12 mouse cellular contexts compared by ENCODE assay signal in the genomic region with DNA sequence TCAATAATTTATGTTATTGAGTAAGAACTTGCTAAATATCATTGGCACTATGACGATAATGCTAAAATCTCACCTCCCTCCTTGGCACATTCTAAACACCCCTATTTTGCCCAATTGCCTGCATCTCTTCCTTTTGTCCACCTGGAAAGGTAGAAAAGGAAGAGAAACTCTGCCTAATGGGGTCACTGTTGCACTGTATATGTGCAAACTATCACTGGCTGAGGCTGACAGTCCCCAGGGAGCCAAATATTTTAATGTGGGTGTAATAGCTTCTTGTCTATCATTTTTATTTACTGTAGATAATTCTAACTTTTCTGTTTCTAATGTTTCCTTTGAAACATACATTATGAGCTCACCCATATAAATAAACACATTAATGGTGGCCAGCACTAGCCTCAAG.
A peak's percentile ranks its signal among the peaks of the same experiment; 100 is the strongest.
DNase-seq lines count a peak whose midpoint lies in the region; ATAC-seq and TF ChIP-seq lines count a peak whose summit lies in the region.
"Had no signal": no experiment of that assay in that cellular context is flagged by ENCODE, and none has a peak within 500 bp of the region (broad histone marks: within the 10 kb centered on the region; RNA-seq: fewer than 3 reads in every experiment).

No protein-coding gene starts in this region.

- H3K36me3 ChIP-seq in embryonic facial prominence, embryonic 14.5 days (ENCODE audit: control insufficient read depth, insufficient read depth, low read length), result no peaks in the 10 kb centered on the region
- no peaks in the 10 kb centered on the region for H3K36me3 ChIP-seq in embryonic facial prominence, embryonic 10.5 days (replicated peaks)
- no peaks in the 10 kb centered on the region for H3K36me3 ChIP-seq in forebrain, embryonic 13.5 days (ENCODE audit: poor library complexity, severe bottlenecking)
- H3K36me3 ChIP-seq: liver, embryonic 15.5 days had no signal

- ATAC-seq in embryonic facial prominence, embryonic 14.5 days (ENCODE audit: low read depth), result no peak
- ATAC-seq in forebrain, embryonic 13.5 days, result peak; percentile 52; the same call in 1 of the 2 replicates
- ATAC-seq: inflammation-experienced regulatory T-cells, adult 6 months had no signal

- DNase-seq in embryonic facial prominence, embryonic 14.5 days (ENCODE audit: low spot score), result peak; percentile 38
- DNase-seq in embryonic facial prominence, embryonic 10.5 days (ENCODE audit: low spot score), result no peak
- peak in 1 of 2 experiments; percentile 10 for DNase-seq in layer of hippocampus, adult 2 months (ENCODE audit: low spot score in 2 of 2)
- DNase-seq in layer of hippocampus, postnatal 25 days (ENCODE audit: extremely low spot score in 1 of 2, low spot score in 1 of 2), result no peak
- DNase-seq in kidney, postnatal 36 days, result peak; percentile 19 to 34
- DNase-seq in frontal cortex, adult 2 months (ENCODE audit: extremely low spot score in 1 of 2, low spot score in 1 of 2), result no peak
- DNase-seq in urinary bladder, postnatal 4 days (ENCODE audit: low spot score in 2 of 2), result no peak
- DNase-seq: thymus, adult 18-20 months had no signal

- H3K27ac ChIP-seq in embryonic facial prominence, embryonic 14.5 days (replicated peaks; ENCODE audit: low read depth, low read length), result no peak overlapping the region
- no peak overlapping the region for H3K27ac ChIP-seq in embryonic facial prominence, embryonic 10.5 days (replicated peaks)
- peak overlapping the region; percentile 54 for H3K27ac ChIP-seq in layer of hippocampus, adult 2 months
- H3K27ac ChIP-seq in forebrain, embryonic 13.5 days, result no peak overlapping the region
- H3K27ac ChIP-seq: liver, embryonic 15.5 days had no signal

- no peaks in the 10 kb centered on the region for H3K9me3 ChIP-seq in embryonic facial prominence, embryonic 14.5 days (ENCODE audit: control insufficient read depth, low read length)
- H3K9me3 ChIP-seq in embryonic facial prominence, embryonic 10.5 days, result no peaks in the 10 kb centered on the region
- no peaks in the 10 kb centered on the region for H3K9me3 ChIP-seq in forebrain, embryonic 13.5 days (replicated peaks)
- H3K9me3 ChIP-seq: liver, embryonic 15.5 days; megakaryocyte, embryonic 14.5 days had no signal

- no peak overlapping the region for H3K9ac ChIP-seq in embryonic facial prominence, embryonic 14.5 days (ENCODE audit: low read depth, low read length)
- H3K9ac ChIP-seq in forebrain, embryonic 13.5 days, result no peak overlapping the region
- H3K9ac ChIP-seq: liver, embryonic 15.5 days had no signal

- H3K4me3 ChIP-seq in embryonic facial prominence, embryonic 14.5 days (ENCODE audit: low read depth, low read length), result no peak overlapping the region
- no peak overlapping the region for H3K4me3 ChIP-seq in embryonic facial prominence, embryonic 10.5 days
- no peak overlapping the region for H3K4me3 ChIP-seq in layer of hippocampus, adult 2 months
- H3K4me3 ChIP-seq in forebrain, embryonic 13.5 days, result no peak overlapping the region
- H3K4me3 ChIP-seq: liver, embryonic 15.5 days; megakaryocyte, embryonic 14.5 days had no signal

- H3K27me3 ChIP-seq in embryonic facial prominence, embryonic 14.5 days (replicated peaks; ENCODE audit: control insufficient read depth, insufficient read depth, low read length), result no peaks in the 10 kb centered on the region
- H3K27me3 ChIP-seq in embryonic facial prominence, embryonic 10.5 days (replicated peaks; ENCODE audit: low read depth, poor library complexity, severe bottlenecking), result no peaks in the 10 kb centered on the region
- H3K27me3 ChIP-seq in forebrain, embryonic 13.5 days, result no peaks in the 10 kb centered on the region
- H3K27me3 ChIP-seq: liver, embryonic 15.5 days; megakaryocyte, embryonic 14.5 days had no signal

- H3K4me2 ChIP-seq in embryonic facial prominence, embryonic 14.5 days (ENCODE audit: low read depth, low read length), result no peak overlapping the region
- H3K4me2 ChIP-seq in forebrain, embryonic 13.5 days, result no peak overlapping the region
- H3K4me2 ChIP-seq: liver, embryonic 15.5 days had no signal

- 79% methylated on average over 1 of the region's 1 CpGs for WGBS in embryonic facial prominence, embryonic 14.5 days
- WGBS in embryonic facial prominence, embryonic 10.5 days, result 89% methylated on average over 1 of the region's 1 CpGs
- 82% methylated on average over 1 of the region's 1 CpGs for WGBS in forebrain, embryonic 13.5 days

- H3K4me1 ChIP-seq in embryonic facial prominence, embryonic 14.5 days (ENCODE audit: control insufficient read depth, insufficient read depth, low read length), result no peaks in the 10 kb centered on the region
- no peaks in the 10 kb centered on the region for H3K4me1 ChIP-seq in embryonic facial prominence, embryonic 10.5 days
- 0 out of 2 replicates have a peak, but pooled peaks cover 5% of the 10 kb centered on the region for H3K4me1 ChIP-seq in forebrain, embryonic 13.5 days
- H3K4me1 ChIP-seq: liver, embryonic 15.5 days; megakaryocyte, embryonic 14.5 days had no signal

- TF ChIP-seq CTCF in layer of hippocampus, adult 2 months (conservative IDR thresholded peaks at IDR 0.05), result peak; percentile 53

Comparison
In these comparisons a context has a peak if more than half of its experiments do, and no peak if none do; other contexts are left out.
1. DNase-seq: peak in embryonic facial prominence, embryonic 14.5 days (single experiment) and kidney, postnatal 36 days (2 of 2); none in embryonic facial prominence, embryonic 10.5 days (single experiment), layer of hippocampus, postnatal 25 days (0 of 2), frontal cortex, adult 2 months (0 of 2) and urinary bladder, postnatal 4 days (0 of 2).